Mouse (Mus musculus): Measurements from ENCODE around the gene Chst11. TPM values are rescaled to one million over a fixed set of nuclear protein-coding genes. Genes with fewer than 3 reads are reported as not detected.
A peak's percentile ranks its signal among the peaks of the same experiment; 100 is the strongest.

The Chst11 gene
- polyA plus RNA-seq, 1 experiment from 2014 or later = 2.9 TPM

GRCm38 (mm10) chr10:82971549-82971948 lies 13.7 kb upstream of the Chst11 start:
- Histone ChIP-seq H3K4me3 (replicated peaks) (no peak overlapping the region), H3K27me3 (no peaks in the 10 kb centered on the region), H3K4me2 (replicated peaks) (no peak overlapping the region), H3K9ac (replicated peaks) (no peak overlapping the region), H3K4me1 (replicated peaks) (no peaks in the 10 kb centered on the region), H3K36me3 (no peaks in the 10 kb centered on the region), H3K27ac (no peak overlapping the region), H3K9me3 (no peaks in the 10 kb centered on the region)
- 90% methylated on average over 11 of the region's 11 CpGs for WGBS
- no peak for ATAC-seq

- Histone ChIP-seq H3K36me3 (no peaks in the 10 kb centered on the region), H3K4me1 (replicated peaks) (no peaks in the 10 kb centered on the region), H3K9me3 (no peaks in the 10 kb centered on the region), H3K4me2 (replicated peaks) (no peak overlapping the region), H3K27ac (no peak overlapping the region), H3K4me3 (replicated peaks) (no peak overlapping the region), H3K27me3 (no peaks in the 10 kb centered on the region), H3K9ac (replicated peaks) (no peak overlapping the region)
- WGBS = 83% methylated on average over 5 of the region's 5 CpGs
- no peak for ATAC-seq
Observed at GRCm38 (mm10) chr10:82974201-82974600, 11.1 kb upstream of the Chst11 start.

- WGBS = 66% methylated on average over 6 of the region's 6 CpGs
Observed at GRCm38 (mm10) chr10:82974627-82975177, 10.6 kb upstream of the Chst11 start.

GRCm38 (mm10) chr10:82975806-82976205 lies 9.5 kb upstream of the Chst11 start:
- ATAC-seq = no peak
- Histone ChIP-seq H3K27me3 (0 out of 2 replicates have a peak, but pooled peaks cover 4% of the 10 kb centered on the region), H3K9me3 (no peaks in the 10 kb centered on the region), H3K4me1 (replicated peaks) (no peaks in the 10 kb centered on the region), H3K4me2 (replicated peaks) (no peak overlapping the region), H3K36me3 (no peaks in the 10 kb centered on the region), H3K4me3 (replicated peaks) (no peak overlapping the region), H3K27ac (no peak overlapping the region), H3K9ac (replicated peaks) (no peak overlapping the region)
- 90% methylated on average over 15 of the region's 15 CpGs for WGBS

More at GRCm38 (mm10) chr10:82974627-82975177, 10.6 kb upstream of the Chst11 start:
- Histone ChIP-seq H3K36me3 (no peaks in the 10 kb centered on the region), H3K4me2 (replicated peaks) (no peak overlapping the region), H3K27me3 (no peaks in the 10 kb centered on the region), H3K27ac (no peak overlapping the region), H3K9ac (replicated peaks) (no peak overlapping the region), H3K4me3 (replicated peaks) (no peak overlapping the region), H3K4me1 (replicated peaks) (no peaks in the 10 kb centered on the region), H3K9me3 (no peaks in the 10 kb centered on the region)
- ATAC-seq = no peak

- Histone ChIP-seq H3K9ac (replicated peaks) (no peak overlapping the region), H3K27ac (no peak overlapping the region), H3K27me3 (peaks cover 34% of the 10 kb centered on the region), H3K4me2 (replicated peaks) (no peak overlapping the region), H3K9me3 (no peaks in the 10 kb centered on the region), H3K4me3 (replicated peaks) (no peak overlapping the region), H3K36me3 (no peaks in the 10 kb centered on the region), H3K4me1 (replicated peaks) (peaks cover 19% of the 10 kb centered on the region)
- WGBS = 85% methylated on average over 3 of the region's 3 CpGs
- ATAC-seq = no peak
Observed at GRCm38 (mm10) chr10:82982286-82982685, 3.0 kb upstream of the Chst11 start.

- under 1% methylated on average over 32 of the region's 32 CpGs for WGBS
- Histone ChIP-seq H3K27me3 (peaks cover 30% of the 10 kb centered on the region), H3K27ac (peak overlapping the region; percentile 90), H3K36me3 (no peaks in the 10 kb centered on the region), H3K4me1 (replicated peaks) (peaks cover 49% of the 10 kb centered on the region), H3K9me3 (no peaks in the 10 kb centered on the region), H3K9ac (replicated peaks) (peak overlapping the region; percentile 87), H3K4me3 (replicated peaks) (peak overlapping the region; percentile 80), H3K4me2 (replicated peaks) (peak overlapping the region; percentile 91)
- ATAC-seq = no peak
Observed at GRCm38 (mm10) chr10:82985700-82986131, 418 bp downstream of the Chst11 start.

GRCm38 (mm10) chr10:82986251-82986992 lies 1.1 kb downstream of the Chst11 start:
- Histone ChIP-seq H3K9ac (replicated peaks) (peak overlapping the region; percentile 87), H3K9me3 (no peaks in the 10 kb centered on the region), H3K4me1 (replicated peaks) (peaks cover 56% of the 10 kb centered on the region), H3K4me3 (replicated peaks) (peak overlapping the region; percentile 80), H3K27me3 (peaks cover 27% of the 10 kb centered on the region), H3K27ac (peak overlapping the region; percentile 90), H3K4me2 (replicated peaks) (peak overlapping the region; percentile 91), H3K36me3 (no peaks in the 10 kb centered on the region)
- 4% methylated on average over 21 of the region's 21 CpGs for WGBS
- ATAC-seq = 0 out of 2 replicates have a peak, but pooled peaks have one; percentile 8

GRCm38 (mm10) chr10:82986993-82987349 lies 1.7 kb downstream of the Chst11 start:
- peaks cover 25% of the 10 kb centered on the region for H3K27me3 ChIP-seq
- peaks cover 61% of the 10 kb centered on the region for H3K4me1 ChIP-seq (replicated peaks)
- WGBS = 24% methylated on average over 8 of the region's 8 CpGs
- H3K9ac ChIP-seq (replicated peaks) = peak overlapping the region; percentile 87
- H3K4me2 ChIP-seq (replicated peaks) = peak overlapping the region; percentile 91
- H3K4me3 ChIP-seq (replicated peaks) = peak overlapping the region; percentile 80
- ATAC-seq = no peak
- no peaks in the 10 kb centered on the region for H3K36me3 ChIP-seq
- H3K9me3 ChIP-seq = no peaks in the 10 kb centered on the region
- no peak overlapping the region for H3K27ac ChIP-seq

GRCm38 (mm10) chr10:82987394-82987793 lies 2.1 kb downstream of the Chst11 start:
- peaks cover 21% of the 10 kb centered on the region for H3K27me3 ChIP-seq
- H3K4me1 ChIP-seq (replicated peaks) = peaks cover 65% of the 10 kb centered on the region
- peak overlapping the region; percentile 80 for H3K4me3 ChIP-seq (replicated peaks)

GRCm38 (mm10) chr10:82989418-82990025 lies 4.2 kb downstream of the Chst11 start:
- Histone ChIP-seq H3K9me3 (no peaks in the 10 kb centered on the region), H3K4me3 (replicated peaks) (no peak overlapping the region), H3K4me1 (replicated peaks) (peaks cover 61% of the 10 kb centered on the region), H3K36me3 (no peaks in the 10 kb centered on the region), H3K27me3 (no peaks in the 10 kb centered on the region; the same call in 1 of the 2 replicates), H3K27ac (no peak overlapping the region), H3K9ac (replicated peaks) (no peak overlapping the region), H3K4me2 (replicated peaks) (peak overlapping the region; percentile 28)
- no peak for ATAC-seq
- WGBS = 57% methylated on average over 13 of the region's 13 CpGs

More at GRCm38 (mm10) chr10:82987394-82987793, 2.1 kb downstream of the Chst11 start:
- no peak for ATAC-seq
- H3K27ac ChIP-seq = no peak overlapping the region
- H3K4me2 ChIP-seq (replicated peaks) = peak overlapping the region; percentile 91
- peak overlapping the region; percentile 87 for H3K9ac ChIP-seq (replicated peaks)
- H3K36me3 ChIP-seq = no peaks in the 10 kb centered on the region
- 53% methylated on average over 4 of the region's 4 CpGs for WGBS
- no peaks in the 10 kb centered on the region for H3K9me3 ChIP-seq

GRCm38 (mm10) chr10:82990918-82991317 lies 5.6 kb downstream of the Chst11 start:
- H3K27ac ChIP-seq = no peak overlapping the region
- ATAC-seq = no peak

More at GRCm38 (mm10) chr10:82990918-82991317, 5.6 kb downstream of the Chst11 start:
- Histone ChIP-seq H3K9ac (replicated peaks) (no peak overlapping the region), H3K9me3 (no peaks in the 10 kb centered on the region), H3K4me1 (replicated peaks) (peaks cover 58% of the 10 kb centered on the region), H3K4me2 (replicated peaks) (no peak overlapping the region), H3K27me3 (no peaks in the 10 kb centered on the region), H3K36me3 (no peaks in the 10 kb centered on the region), H3K4me3 (replicated peaks) (no peak overlapping the region)
- WGBS = 58% methylated on average over 7 of the region's 7 CpGs
